Mouse (Mus musculus): ENCODE measurements at regions not wholly inside any gene's neighbourhood (a gene's known extent, or its start where the extent isn't known, plus 50 kb on each side); places are given as distances from the start of the nearest gene placed in this dataset.
"Not testable (repeated sequence)": the region's sequence is repeated elsewhere in the genome, so short reads cannot be mapped to it uniquely, and the experiment has no call there.

DNA sequence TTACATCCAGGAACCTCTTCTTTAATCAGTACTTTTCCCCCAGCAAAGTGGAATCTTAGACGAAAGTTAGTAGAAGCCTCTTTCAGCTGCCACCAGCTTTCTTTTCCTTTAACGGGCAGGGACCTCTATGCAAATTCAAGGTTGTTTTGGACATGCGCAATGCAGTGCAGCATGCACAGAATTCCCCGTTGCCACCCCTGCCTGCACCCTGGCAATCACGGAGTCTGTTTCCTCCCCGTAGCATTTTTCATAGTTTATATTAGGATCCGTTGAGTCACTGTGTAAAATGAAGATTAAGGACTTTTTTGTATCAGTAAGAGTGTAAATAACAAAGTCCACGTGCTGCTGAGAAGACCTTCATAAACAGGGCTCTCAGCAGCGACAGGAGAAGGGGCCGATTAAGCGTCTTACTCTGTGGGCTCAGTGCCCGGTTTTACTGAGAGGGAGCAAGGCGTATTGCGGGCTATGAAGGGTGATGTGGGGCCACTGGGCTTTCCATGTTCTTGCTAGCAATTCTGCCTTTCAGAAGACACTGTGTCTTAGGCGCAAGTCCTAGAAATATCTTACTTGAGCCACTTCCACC, 212.5 kb downstream of the Fgf9 start:
- no peaks in the 10 kb centered on the region for H3K27me3 ChIP-seq (ENCODE audit: control insufficient read depth, insufficient read depth, low read length)
- no peak overlapping the region for H3K27ac ChIP-seq
- TF ChIP-seq CTCF (IDR thresholded peaks at IDR 0.05; ENCODE audit: low read depth): no peak
- no peak for TF ChIP-seq EP300 (IDR thresholded peaks at IDR 0.05; ENCODE audit: low read depth)
- WGBS (ENCODE audit: insufficient replicate concordance): 65% methylated on average over 15 of the region's 15 CpGs
- no peak overlapping the region for H3K4me2 ChIP-seq (ENCODE audit: low read depth)
- no peak overlapping the region for H3K4me3 ChIP-seq (ENCODE audit: insufficient read depth in 1 of 2, low read depth in 2 of 2, low read length in 2 of 2)
- no peaks in the 10 kb centered on the region for H3K4me1 ChIP-seq (replicated peaks; ENCODE audit: control insufficient read depth in 2 of 2, insufficient read depth in 2 of 2, low read length in 1 of 2)
- ATAC-seq (ENCODE audit: insufficient read depth) (no peak), DNase-seq (ENCODE audit: low read depth in 3 of 3, low spot score in 3 of 3) (no peak)
- H3K9ac ChIP-seq (replicated peaks): no peak overlapping the region
- H3K36me3 ChIP-seq (replicated peaks; ENCODE audit: control insufficient read depth, insufficient read depth, low read depth): no peaks in the 10 kb centered on the region
- no peaks in the 10 kb centered on the region for H3K9me3 ChIP-seq (ENCODE audit: control insufficient read depth, low read length)

DNA sequence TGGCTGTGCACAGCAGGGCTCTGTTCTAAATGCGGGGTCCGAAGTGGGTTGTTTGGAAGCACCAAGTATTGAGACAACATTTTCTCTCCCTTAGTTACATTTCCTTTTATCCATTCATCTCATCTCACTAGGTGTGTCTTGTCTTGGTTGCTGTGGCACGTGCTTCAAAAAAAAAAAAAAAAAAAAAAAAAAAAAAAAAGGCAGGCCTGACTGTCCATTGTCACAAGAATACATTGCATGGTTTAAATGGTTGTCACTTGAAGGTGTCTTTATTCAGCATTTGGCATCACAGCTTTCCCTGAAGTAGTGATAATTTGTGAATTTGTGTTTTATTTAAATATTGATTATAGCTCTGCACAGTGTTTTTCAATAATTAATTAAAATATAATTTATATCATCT, 211.9 kb downstream of the Fgf9 start:
- Histone ChIP-seq H3K36me3 (replicated peaks; ENCODE audit: control insufficient read depth, insufficient read depth, low read depth) (no peaks in the 10 kb centered on the region), H3K4me1 (replicated peaks; ENCODE audit: control insufficient read depth in 2 of 2, insufficient read depth in 2 of 2, low read length in 1 of 2) (no peaks in the 10 kb centered on the region), H3K9me3 (ENCODE audit: control insufficient read depth, low read length) (no peaks in the 10 kb centered on the region), H3K4me2 (ENCODE audit: low read depth) (no peak overlapping the region), H3K4me3 (ENCODE audit: insufficient read depth in 1 of 2, low read depth in 2 of 2, low read length in 2 of 2) (no peak overlapping the region), H3K27me3 (ENCODE audit: control insufficient read depth, insufficient read depth, low read length) (no peaks in the 10 kb centered on the region), H3K9ac (replicated peaks) (no peak overlapping the region), H3K27ac (no peak overlapping the region)
- TF ChIP-seq CTCF (IDR thresholded peaks at IDR 0.05; ENCODE audit: low read depth): no peak
- ATAC-seq (ENCODE audit: insufficient read depth) (no peak), DNase-seq (ENCODE audit: low read depth in 3 of 3, low spot score in 3 of 3) (no peak)
- WGBS (ENCODE audit: insufficient replicate concordance): 69% methylated on average over 3 of the region's 3 CpGs

DNA sequence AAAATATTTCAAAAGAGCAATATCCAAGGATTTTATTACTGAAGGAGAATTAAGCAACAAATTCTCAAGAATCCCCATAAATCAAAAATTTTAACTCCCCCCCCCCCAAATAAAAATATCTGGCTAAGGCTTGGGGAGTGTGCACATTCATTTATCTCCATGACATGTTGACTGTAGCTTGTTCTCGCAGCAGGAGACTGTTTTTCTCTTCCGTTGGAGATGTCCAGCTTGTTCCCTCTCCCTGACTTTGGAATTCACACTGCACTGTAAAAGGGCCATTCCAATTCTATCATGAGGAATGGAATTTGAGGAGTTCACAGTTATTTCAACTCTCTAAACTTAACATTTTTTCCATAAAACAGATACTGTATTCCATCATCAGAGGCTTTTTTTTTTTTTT, 204.1 kb downstream of the Fgf9 start:
- DNase-seq (ENCODE audit: low read depth in 3 of 3, low spot score in 3 of 3); H3K27me3 ChIP-seq (ENCODE audit: control insufficient read depth, insufficient read depth, low read length); H3K4me1 ChIP-seq (replicated peaks; ENCODE audit: control insufficient read depth in 2 of 2, insufficient read depth in 2 of 2, low read length in 1 of 2); H3K36me3 ChIP-seq (replicated peaks; ENCODE audit: control insufficient read depth, insufficient read depth, low read depth); H3K9me3 ChIP-seq (ENCODE audit: control insufficient read depth, low read length); H3K4me3 ChIP-seq (ENCODE audit: insufficient read depth in 1 of 2, low read depth in 2 of 2, low read length in 2 of 2); H3K4me2 ChIP-seq (ENCODE audit: low read depth); H3K9ac ChIP-seq (replicated peaks); H3K27ac ChIP-seq; ATAC-seq (ENCODE audit: insufficient read depth): not testable (repeated sequence)
- WGBS (ENCODE audit: insufficient replicate concordance): 59% methylated on average over 2 of the region's 2 CpGs

DNA sequence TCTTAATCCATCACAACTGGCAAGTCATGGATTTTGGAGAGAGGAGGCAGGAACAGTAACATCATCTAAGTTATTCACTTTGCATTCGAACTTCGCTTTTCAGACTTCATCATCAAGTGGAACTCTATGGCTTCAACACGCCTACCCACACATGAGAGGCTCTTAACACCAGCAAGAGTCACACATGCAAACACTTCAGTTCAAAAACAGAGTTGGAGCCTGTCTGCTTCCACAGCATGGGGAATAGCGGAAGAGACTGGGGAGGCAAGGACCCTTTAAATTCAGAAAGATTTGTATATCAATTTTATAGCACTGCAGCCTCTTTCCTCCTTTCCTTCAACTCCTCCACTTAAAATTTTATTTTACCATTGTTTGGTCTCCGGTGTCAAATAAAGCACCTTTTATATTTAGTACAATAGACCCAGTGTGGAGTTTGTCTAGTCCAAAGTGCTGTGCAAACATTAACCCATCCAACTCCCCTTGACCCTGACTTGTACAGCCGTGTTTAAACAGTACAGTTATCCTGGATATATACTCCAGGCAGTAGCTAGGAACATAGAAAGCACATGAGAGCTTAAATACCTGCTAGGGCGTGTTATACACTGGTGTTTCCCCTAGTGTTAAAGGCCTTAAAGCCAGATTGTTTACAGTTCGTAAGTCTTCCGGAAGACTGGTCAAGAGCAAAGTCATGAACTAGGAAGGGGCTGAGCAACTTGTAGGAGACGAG, 203.5 kb downstream of the Fgf9 start:
- Histone ChIP-seq H3K4me2 (ENCODE audit: low read depth) (no peak overlapping the region), H3K27me3 (ENCODE audit: control insufficient read depth, insufficient read depth, low read length) (no peaks in the 10 kb centered on the region), H3K36me3 (replicated peaks; ENCODE audit: control insufficient read depth, insufficient read depth, low read depth) (no peaks in the 10 kb centered on the region), H3K9me3 (ENCODE audit: control insufficient read depth, low read length) (no peaks in the 10 kb centered on the region), H3K9ac (replicated peaks) (no peak overlapping the region), H3K4me3 (ENCODE audit: insufficient read depth in 1 of 2, low read depth in 2 of 2, low read length in 2 of 2) (no peak overlapping the region), H3K27ac (no peak overlapping the region), H3K4me1 (replicated peaks; ENCODE audit: control insufficient read depth in 2 of 2, insufficient read depth in 2 of 2, low read length in 1 of 2) (no peaks in the 10 kb centered on the region)
- ATAC-seq (ENCODE audit: insufficient read depth) (no peak), DNase-seq (ENCODE audit: low read depth in 3 of 3, low spot score in 3 of 3) (no peak)
- no peak for TF ChIP-seq CTCF (IDR thresholded peaks at IDR 0.05; ENCODE audit: low read depth)
- no peak for TF ChIP-seq EP300 (IDR thresholded peaks at IDR 0.05; ENCODE audit: low read depth)
- whole genome bisulfite sequencing (ENCODE audit: insufficient replicate concordance): 62% methylated on average over 10 of the region's 10 CpGs

DNA sequence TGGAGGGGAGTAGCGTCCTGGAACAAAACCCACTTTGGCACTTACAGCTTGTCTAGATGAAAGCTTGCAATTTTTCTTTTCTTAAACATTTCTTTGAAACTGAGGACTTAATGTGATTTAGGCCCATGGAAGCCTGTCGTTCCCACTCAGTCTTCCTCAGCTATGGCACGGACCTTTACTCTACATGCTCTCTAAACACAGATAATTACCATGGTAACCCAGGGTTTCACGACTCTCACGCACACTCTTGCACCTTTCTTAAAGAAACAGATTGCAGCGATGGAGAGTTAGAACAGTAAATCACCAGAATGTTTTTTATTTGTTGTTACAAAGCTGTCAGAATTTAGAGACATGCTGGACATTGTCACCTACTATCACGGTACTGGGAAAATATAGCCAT, 195.0 kb downstream of the Fgf9 start:
- Histone ChIP-seq H3K27ac (no peak overlapping the region), H3K4me1 (replicated peaks; ENCODE audit: control insufficient read depth in 2 of 2, insufficient read depth in 2 of 2, low read length in 1 of 2) (no peaks in the 10 kb centered on the region), H3K9me3 (ENCODE audit: control insufficient read depth, low read length) (no peaks in the 10 kb centered on the region), H3K4me2 (ENCODE audit: low read depth) (no peak overlapping the region), H3K27me3 (ENCODE audit: control insufficient read depth, insufficient read depth, low read length) (no peaks in the 10 kb centered on the region), H3K9ac (replicated peaks) (no peak overlapping the region), H3K36me3 (replicated peaks; ENCODE audit: control insufficient read depth, insufficient read depth, low read depth) (no peaks in the 10 kb centered on the region), H3K4me3 (ENCODE audit: insufficient read depth in 1 of 2, low read depth in 2 of 2, low read length in 2 of 2) (no peak overlapping the region)
- ATAC-seq (ENCODE audit: insufficient read depth) (no peak), DNase-seq (ENCODE audit: low read depth in 3 of 3, low spot score in 3 of 3) (no peak)
- 32% methylated on average over 7 of the region's 7 CpGs for WGBS (ENCODE audit: insufficient replicate concordance)
- TF ChIP-seq CTCF (IDR thresholded peaks at IDR 0.05; ENCODE audit: low read depth): no peak
- no peak for TF ChIP-seq EP300 (IDR thresholded peaks at IDR 0.05; ENCODE audit: low read depth)
